In the genomic region with DNA sequence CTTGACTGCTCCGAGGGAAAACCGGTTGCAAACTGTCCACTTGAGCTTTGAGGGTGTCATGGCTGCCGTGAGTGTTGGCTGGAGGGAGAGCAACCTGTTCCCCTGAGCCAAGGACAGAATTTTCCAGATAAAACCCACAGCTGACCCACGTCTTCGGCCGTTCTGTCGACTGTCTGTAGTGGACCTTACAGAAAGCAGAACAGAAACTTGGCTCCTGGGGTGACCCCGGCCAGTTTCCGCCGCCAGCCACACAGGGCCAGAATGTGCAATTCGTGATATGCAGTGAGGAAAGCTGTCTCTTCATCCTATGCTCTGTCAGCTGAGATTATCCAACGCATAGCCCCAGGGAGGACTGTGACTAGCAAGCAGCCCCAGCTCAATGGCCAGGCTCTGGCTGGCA, we compare ENCODE assay signal across 8 mouse cellular contexts.
DNase-seq lines count a peak whose midpoint lies in the region; ATAC-seq lines count a peak whose summit lies in the region.

No protein-coding gene starts in this region.

- H3K27me3 ChIP-seq in embryonic facial prominence, embryonic 14.5 days (replicated peaks; ENCODE audit: control insufficient read depth, insufficient read depth, low read length): no peaks in the 10 kb centered on the region
- H3K27me3 ChIP-seq in hindbrain, embryonic 11.5 days (ENCODE audit: control insufficient read depth, insufficient read depth, low read length): no peaks in the 10 kb centered on the region
- H3K27me3 ChIP-seq in midbrain, embryonic 13.5 days: no peaks in the 10 kb centered on the region

- 80% methylated on average over 12 of the region's 12 CpGs for WGBS in embryonic facial prominence, embryonic 14.5 days
- 91% methylated on average over 12 of the region's 12 CpGs for WGBS in hindbrain, embryonic 11.5 days
- 78% methylated on average over 12 of the region's 12 CpGs for WGBS in midbrain, embryonic 13.5 days

- H3K4me3 ChIP-seq in embryonic facial prominence, embryonic 14.5 days (ENCODE audit: low read depth, low read length): no peak overlapping the region
- H3K4me3 ChIP-seq in hindbrain, embryonic 11.5 days (ENCODE audit: low read depth, low read length): no peak overlapping the region
- no peak overlapping the region for H3K4me3 ChIP-seq in midbrain, embryonic 13.5 days (replicated peaks)

- peaks cover 11% of the 10 kb centered on the region for H3K4me1 ChIP-seq in embryonic facial prominence, embryonic 14.5 days (ENCODE audit: control insufficient read depth, insufficient read depth, low read length)
- peaks cover 5% of the 10 kb centered on the region; the same call in 1 of the 2 replicates for H3K4me1 ChIP-seq in hindbrain, embryonic 11.5 days (replicated peaks; ENCODE audit: control insufficient read depth, insufficient read depth, low read length)
- peaks cover 58% of the 10 kb centered on the region for H3K4me1 ChIP-seq in midbrain, embryonic 13.5 days (replicated peaks)

- H3K9me3 ChIP-seq in embryonic facial prominence, embryonic 14.5 days (ENCODE audit: control insufficient read depth, low read length): no peaks in the 10 kb centered on the region
- no peaks in the 10 kb centered on the region for H3K9me3 ChIP-seq in hindbrain, embryonic 11.5 days (ENCODE audit: control insufficient read depth, low read length)
- H3K9me3 ChIP-seq in midbrain, embryonic 13.5 days: no peaks in the 10 kb centered on the region

- ATAC-seq in embryonic facial prominence, embryonic 14.5 days (ENCODE audit: low read depth): no peak
- ATAC-seq in hindbrain, embryonic 11.5 days (ENCODE audit: low FRiP score): no peak
- ATAC-seq in midbrain, embryonic 13.5 days: no peak
- ATAC-seq in inflammation-experienced regulatory T-cells, adult 6 months: no peak
- no peak for ATAC-seq in activated CD4-positive, CD25-positive, alpha-beta regulatory T cell, adult 4 months

- H3K36me3 ChIP-seq in embryonic facial prominence, embryonic 14.5 days (ENCODE audit: control insufficient read depth, insufficient read depth, low read length): no peaks in the 10 kb centered on the region
- no peaks in the 10 kb centered on the region for H3K36me3 ChIP-seq in hindbrain, embryonic 11.5 days (ENCODE audit: control insufficient read depth, insufficient read depth, low read length)
- no peaks in the 10 kb centered on the region for H3K36me3 ChIP-seq in midbrain, embryonic 13.5 days

- 0 out of 2 replicates have a peak overlapping the region, but pooled peaks have one; percentile 20 for H3K4me2 ChIP-seq in embryonic facial prominence, embryonic 14.5 days (ENCODE audit: low read depth, low read length)
- no peak overlapping the region for H3K4me2 ChIP-seq in hindbrain, embryonic 11.5 days (replicated peaks; ENCODE audit: low read depth, low read length)
- H3K4me2 ChIP-seq in midbrain, embryonic 13.5 days (replicated peaks): no peak overlapping the region

- peak; percentile 84 for DNase-seq in layer of hippocampus, adult 9-11 months
- no peak for DNase-seq in layer of hippocampus, postnatal 10 days (ENCODE audit: low spot score in 2 of 2)
- no peak for DNase-seq in embryonic facial prominence, embryonic 14.5 days (ENCODE audit: low spot score)
- DNase-seq in hindbrain, embryonic 11.5 days (ENCODE audit: low spot score): no peak
- no peak for DNase-seq in spleen, postnatal 10 days (ENCODE audit: low spot score in 2 of 2)

- no peak overlapping the region for H3K27ac ChIP-seq in embryonic facial prominence, embryonic 14.5 days (replicated peaks; ENCODE audit: low read depth, low read length)
- no peak overlapping the region for H3K27ac ChIP-seq in hindbrain, embryonic 11.5 days (ENCODE audit: low read depth, low read length)
- peak overlapping the region; percentile 74 for H3K27ac ChIP-seq in midbrain, embryonic 13.5 days

- H3K9ac ChIP-seq in embryonic facial prominence, embryonic 14.5 days (ENCODE audit: low read depth, low read length): no peak overlapping the region
- 0 out of 2 replicates have a peak overlapping the region, but pooled peaks have one; percentile 23 for H3K9ac ChIP-seq in hindbrain, embryonic 11.5 days (ENCODE audit: low read depth, low read length)
- 0 out of 2 replicates have a peak overlapping the region, but pooled peaks have one; percentile 29 for H3K9ac ChIP-seq in midbrain, embryonic 13.5 days (replicated peaks)
